Mouse (Mus musculus): Measurements from ENCODE around the gene Atp5k. TPM values are rescaled to one million over a fixed set of nuclear protein-coding genes. Genes with fewer than 3 reads are reported as not detected.

The Atp5k gene
- total and polyA plus RNA-seq, 3 experiments = 199 to 567 (median 276) TPM

DNA sequence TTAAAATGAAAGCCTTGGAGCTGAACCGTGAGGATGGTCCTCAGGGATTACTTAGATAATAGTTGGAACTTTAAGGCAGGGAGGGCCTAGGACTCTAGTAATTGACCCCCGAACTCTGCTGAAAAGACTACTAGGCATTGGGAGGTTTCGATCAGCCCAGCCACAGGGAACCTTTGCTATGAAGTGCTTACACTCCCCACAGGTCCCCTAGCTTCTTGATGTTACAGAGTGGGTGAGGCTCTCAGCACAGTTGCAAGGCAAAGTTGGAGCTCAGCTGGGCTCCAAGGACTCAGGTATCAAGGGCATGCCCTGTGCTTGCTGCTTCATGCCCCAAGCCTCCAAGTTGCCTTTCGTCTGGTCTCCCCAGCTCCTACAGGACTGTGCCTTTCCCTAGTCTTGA is 28.2 kb upstream of the Atp5k start:
- H3K36me3 ChIP-seq (replicated peaks in 1 of 2; ENCODE audit: control insufficient read depth in 1 of 2, insufficient read depth in 1 of 2, low read length in 1 of 2) = peaks cover 0 to 11% of the 10 kb centered on the region in 2 experiments
- TF ChIP-seq KAT2A (IDR thresholded peaks at IDR 0.05; ENCODE audit: insufficient replicate concordance, low read length) = no peak
- no peak for TF ChIP-seq ZNF384 (IDR thresholded peaks at IDR 0.05; ENCODE audit: low read depth, low read length)
- TF ChIP-seq BHLHE40 (IDR thresholded peaks at IDR 0.05; ENCODE audit: low read depth, low read length) = no peak
- no peak for TF ChIP-seq EP300 (IDR thresholded peaks at IDR 0.05; ENCODE audit: low read length)
- TF ChIP-seq USF1 (IDR thresholded peaks at IDR 0.05; ENCODE audit: low read depth, low read length) = no peak
- no peak for TF ChIP-seq MAZ (IDR thresholded peaks at IDR 0.05; ENCODE audit: low read depth, low read length)
- no peak for TF ChIP-seq MXI1 (IDR thresholded peaks at IDR 0.05; ENCODE audit: low read depth, low read length)
- TF ChIP-seq JUND (conservative IDR thresholded peaks at IDR 0.05; ENCODE audit: low read depth, low read length) = no peak
- TF ChIP-seq UBTF (IDR thresholded peaks at IDR 0.05; ENCODE audit: low read depth, low read length) = no peak
- no peak for TF ChIP-seq PAX5 (IDR thresholded peaks at IDR 0.05; ENCODE audit: low read length)
- no peak for TF ChIP-seq ZKSCAN1 (IDR thresholded peaks at IDR 0.05; ENCODE audit: borderline replicate concordance, low read depth, low read length)
- TF ChIP-seq TBP (conservative IDR thresholded peaks at IDR 0.05; ENCODE audit: low read depth, low read length) = no peak
- TF ChIP-seq GABPA (IDR thresholded peaks at IDR 0.05; ENCODE audit: insufficient replicate concordance, low read depth, low read length) = no peak
- TF ChIP-seq NRF1 (IDR thresholded peaks at IDR 0.05; ENCODE audit: low read depth, low read length) = no peak
- TF ChIP-seq SIN3A (IDR thresholded peaks at IDR 0.05; ENCODE audit: low read length) = no peak
- TF ChIP-seq USF2 (conservative IDR thresholded peaks at IDR 0.05; ENCODE audit: low read depth, low read length) = no peak
- TF ChIP-seq CHD2 (IDR thresholded peaks at IDR 0.05; ENCODE audit: low read length) = no peak
- peaks cover 8 to 31% of the 10 kb centered on the region in 2 experiments for H3K4me1 ChIP-seq (ENCODE audit: control insufficient read depth in 1 of 2, insufficient read depth in 2 of 2)
- peak overlapping the region; percentile 90 for H3K4me2 ChIP-seq (ENCODE audit: insufficient read depth, low read depth, poor library complexity, severe bottlenecking)
- H3K27ac ChIP-seq (ENCODE audit: insufficient read depth, low read depth) = no peak overlapping the region
- peaks cover 43% of the 10 kb centered on the region for H3K79me2 ChIP-seq (replicated peaks; ENCODE audit: control insufficient read depth, extremely low read depth, insufficient read depth, poor library complexity, severe bottlenecking)
- peak overlapping the region; percentile 49 to 94 (median 63) for H3K4me3 ChIP-seq (replicated peaks in 1 of 3; ENCODE audit: low read depth in 2 of 3, low read length in 2 of 3, poor library complexity in 1 of 3)
- no peaks in the 10 kb centered on the region for H3K9me3 ChIP-seq (replicated peaks; ENCODE audit: low read length)
- H3K9ac ChIP-seq (ENCODE audit: insufficient read depth, low read depth) = peak overlapping the region; percentile 89
- in situ Hi-C loops (cut with MboI; ENCODE audit: low pct_ligation_motif_present, low pct_unique_long_range_greater_than_20kb, low sequenced_read_pairs) (no loop called here), dilution Hi-C loops (cut with MboI; ENCODE audit: extremely low pct_ligation_motif_present, extremely low pct_unique_long_range_greater_than_20kb, low sequenced_read_pairs) (no loop called here)
- no peak for DNase-seq (ENCODE audit: extremely low read depth)
- peaks cover 27% of the 10 kb centered on the region for H3K27me3 ChIP-seq (replicated peaks)

DNA sequence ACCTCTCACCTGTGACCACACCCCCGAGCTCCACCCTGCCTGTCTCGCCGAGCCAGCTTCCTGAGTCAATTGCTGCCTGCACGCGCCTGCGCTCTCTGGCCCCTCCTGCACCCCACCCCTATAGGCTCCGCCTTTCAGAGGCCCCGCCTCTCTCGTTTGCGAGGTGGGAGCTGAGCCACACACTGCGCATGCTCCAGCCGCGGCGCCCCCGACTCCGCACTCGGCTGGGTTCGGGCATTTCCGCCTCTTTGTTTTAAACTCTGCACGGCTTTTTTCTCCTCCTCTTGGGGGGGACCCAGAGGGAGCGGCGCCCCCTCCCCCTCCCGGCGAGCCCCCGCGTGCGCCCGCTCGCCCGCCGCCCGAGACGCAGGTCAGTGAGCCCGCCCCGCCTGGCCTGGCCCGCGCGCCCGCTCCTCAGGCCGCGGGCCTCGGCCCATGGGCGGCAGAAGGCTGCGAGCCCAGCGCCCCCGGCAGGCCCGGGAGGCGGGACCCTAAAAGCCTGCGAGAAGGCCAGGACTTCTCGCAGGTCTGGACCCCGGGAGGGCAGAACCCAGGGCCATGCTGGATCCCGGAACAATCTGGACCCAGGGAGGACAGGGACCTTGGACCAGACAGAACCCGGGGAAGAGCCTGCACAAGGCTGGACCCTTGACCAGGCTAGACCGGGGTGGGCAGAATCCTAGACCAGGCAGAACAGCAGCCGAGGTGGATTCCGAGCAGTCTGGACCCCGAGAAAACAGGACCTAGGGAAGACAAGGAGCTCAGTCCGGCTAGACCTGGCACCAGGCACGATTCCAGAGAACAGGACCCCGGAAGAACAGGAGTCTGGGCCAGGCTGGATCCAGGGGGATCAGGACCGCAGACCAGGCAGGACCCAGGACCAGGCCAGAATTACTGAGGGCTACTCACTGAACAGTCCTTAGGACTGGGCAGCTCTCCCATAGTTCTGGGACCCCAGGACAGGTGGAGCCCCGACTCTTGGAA is 27.1 kb upstream of the Atp5k start, which contains the start of gene Pcgf3:
Pcgf3 (plus strand) TSS at position 151 of the 984 bp plus-strand sequence.
- TF ChIP-seq HCFC1 (IDR thresholded peaks at IDR 0.05; ENCODE audit: low read depth, low read length) (peak; percentile 38; the same call in 1 of the 2 replicates), MAZ (IDR thresholded peaks at IDR 0.05; ENCODE audit: low read depth, low read length) (peak; percentile 81), MAX (IDR thresholded peaks at IDR 0.05; ENCODE audit: low read length) (peak; percentile 33; the same call in 1 of the 2 replicates), NELFE (IDR thresholded peaks at IDR 0.05; ENCODE audit: low read depth, low read length) (peak; percentile 78), ELF1 (IDR thresholded peaks at IDR 0.05; ENCODE audit: low read depth, low read length) (peak; percentile 87), EP300 (IDR thresholded peaks at IDR 0.05; ENCODE audit: low read length) (no peak), NRF1 (IDR thresholded peaks at IDR 0.05; ENCODE audit: low read depth, low read length) (peak; percentile 97), POLR2A (IDR thresholded peaks at IDR 0.05; ENCODE audit: low read depth, low read length) (peak; percentile 83), MXI1 (IDR thresholded peaks at IDR 0.05; ENCODE audit: low read depth, low read length) (peak; percentile 70; the same call in 1 of the 2 replicates), CHD2 (IDR thresholded peaks at IDR 0.05; ENCODE audit: low read length) (no peak)
- Histone ChIP-seq H3K27ac (ENCODE audit: insufficient read depth, low read depth) (no peak within 1 kb of the TSS), H3K36me3 (replicated peaks in 1 of 2; ENCODE audit: control insufficient read depth in 1 of 2, insufficient read depth in 1 of 2, low read length in 1 of 2) (peaks cover 0 to 3% of the 10 kb centered on the region in 2 experiments), H3K79me2 (replicated peaks; ENCODE audit: control insufficient read depth, extremely low read depth, insufficient read depth, poor library complexity, severe bottlenecking) (peaks cover 35% of the 10 kb centered on the region), H3K9ac (ENCODE audit: insufficient read depth, low read depth) (peak within 1 kb of the TSS; percentile 89), H3K4me3 (replicated peaks in 1 of 3; ENCODE audit: low read depth in 2 of 3, low read length in 2 of 3, poor library complexity in 1 of 3) (peak within 1 kb of the TSS; percentile 63 to 94 (median 75)), H3K9me3 (replicated peaks; ENCODE audit: low read length) (no peaks in the 10 kb centered on the region), H3K27me3 (replicated peaks) (peaks cover 29% of the 10 kb centered on the region), H3K4me2 (ENCODE audit: insufficient read depth, low read depth, poor library complexity, severe bottlenecking) (peak within 1 kb of the TSS; percentile 90), H3K4me1 (ENCODE audit: control insufficient read depth in 1 of 2, insufficient read depth in 2 of 2) (peaks cover 8 to 31% of the 10 kb centered on the region in 2 experiments)
- dilution Hi-C loops (cut with MboI; ENCODE audit: extremely low pct_ligation_motif_present, extremely low pct_unique_long_range_greater_than_20kb, low sequenced_read_pairs) (no loop called here), in situ Hi-C loops (cut with MboI; ENCODE audit: low pct_ligation_motif_present, low pct_unique_long_range_greater_than_20kb, low sequenced_read_pairs) (no loop called here)
- DNase-seq (ENCODE audit: extremely low read depth) = peak; percentile 96

All from CH12.LX (cell line).